Mouse (Mus musculus) cerebellum, adult 18-20 months (tissue): ENCODE data around the gene Haus6.
A peak's percentile ranks its signal among the peaks of the same experiment; 100 is the strongest.

ENCODE experiments used
- DNase-seq, 2 experiments: peaks; one replicate each; pipeline ENCODE4 v3.0.0; 2021

Gene Haus6

DNA sequence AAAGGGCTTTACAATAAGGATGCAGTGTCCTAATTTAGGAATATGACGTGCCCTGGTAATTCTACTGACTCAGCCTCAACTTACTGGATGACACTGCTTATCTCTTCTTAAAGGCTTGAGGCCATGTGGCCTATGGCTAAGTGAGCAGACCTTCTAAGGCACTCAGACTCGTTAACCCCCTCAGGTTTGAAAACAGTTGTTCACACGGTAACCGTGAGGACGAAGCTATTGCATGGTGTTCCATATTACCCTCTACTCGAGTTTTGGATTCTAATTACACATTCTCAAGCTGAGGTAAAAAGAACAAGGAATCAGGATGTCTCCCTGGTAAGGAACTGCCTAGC is 36.9 kb downstream of the Haus6 start:
- DNase-seq: peak in 1 of 2 experiments; percentile 3

DNA sequence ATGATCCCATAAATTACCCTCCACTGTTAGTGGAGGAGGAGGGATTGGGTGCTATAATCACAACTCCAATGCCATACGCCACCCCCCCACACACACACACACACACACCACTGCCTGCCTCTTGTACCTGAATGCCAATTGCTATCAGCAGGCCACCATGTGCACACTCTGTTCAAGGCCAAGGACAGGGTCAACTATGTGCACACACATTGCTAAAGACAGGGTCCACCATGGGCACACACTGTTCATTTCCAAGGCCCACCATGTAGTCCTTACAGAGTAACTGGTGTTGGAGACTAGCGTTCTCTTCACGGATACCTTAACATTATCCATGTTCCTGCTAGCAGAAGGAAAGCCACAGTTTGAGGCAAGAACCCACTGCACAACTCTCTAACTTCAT is 50.8 kb downstream of the Haus6 start:
- no peak for DNase-seq

DNA sequence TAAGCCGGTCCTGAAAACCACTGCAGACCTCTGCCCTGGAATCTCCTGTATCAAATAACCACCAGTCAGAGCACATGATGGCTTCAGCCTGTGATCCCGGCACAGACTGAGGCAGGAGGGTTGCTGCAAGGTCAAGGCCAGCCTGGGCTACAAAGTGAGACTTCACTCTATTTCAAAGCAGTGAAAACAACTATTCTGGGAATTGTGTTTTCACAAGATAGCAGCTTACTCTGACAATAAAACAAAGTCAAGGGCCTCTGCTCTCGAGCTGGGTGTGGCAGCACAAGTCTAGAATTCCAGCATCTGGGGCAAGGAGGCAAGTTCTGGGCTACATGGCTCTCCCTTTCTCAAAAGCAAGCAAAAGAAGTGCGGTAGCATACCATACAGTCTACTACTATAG is 52.8 kb downstream of the Haus6 start:
- DNase-seq: no peak

DNA sequence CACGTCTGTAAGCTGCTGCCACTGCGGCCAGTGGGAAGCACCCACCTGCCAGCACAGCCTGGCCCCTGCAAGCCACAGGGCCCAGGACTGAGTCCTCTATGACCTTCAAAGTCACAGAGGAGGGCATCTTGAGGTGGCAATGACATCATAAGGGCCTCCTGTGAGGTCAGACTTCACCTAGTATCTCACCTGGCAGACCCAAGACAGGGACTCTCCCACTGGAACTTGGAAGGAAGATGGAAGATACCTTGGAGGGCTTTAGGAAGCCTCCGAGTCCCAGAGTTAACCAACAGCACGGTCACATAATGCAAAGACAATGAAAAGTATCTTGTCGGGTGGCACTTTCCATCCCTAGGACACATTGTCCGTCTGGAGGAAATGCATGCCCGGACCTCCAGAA is 53.6 kb downstream of the Haus6 start, which contains the start of gene Saxo1:
Gene Saxo1, minus strand, starts transcription at position 101 of the 400 bp plus-strand sequence.
- no peak for DNase-seq

DNA sequence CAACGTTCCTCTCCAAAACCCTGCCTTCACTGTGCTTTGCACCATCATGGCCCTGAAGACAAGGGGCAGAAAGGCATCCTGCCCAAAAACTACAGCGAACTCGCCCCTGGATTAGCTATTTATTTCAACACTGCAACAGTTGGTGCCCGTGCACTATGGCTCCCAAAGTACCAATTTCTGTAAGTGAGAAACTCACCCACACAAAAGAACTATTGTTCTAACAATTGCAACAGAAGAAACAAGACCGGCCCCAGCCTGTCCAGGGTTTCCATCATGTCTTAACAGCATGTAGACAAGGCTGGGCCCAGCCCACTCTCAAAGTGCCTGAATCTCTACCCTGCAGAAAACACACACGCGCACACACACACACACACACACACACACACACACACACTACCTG is 54.5 kb downstream of the Haus6 start:
- DNase-seq: no peak

DNA sequence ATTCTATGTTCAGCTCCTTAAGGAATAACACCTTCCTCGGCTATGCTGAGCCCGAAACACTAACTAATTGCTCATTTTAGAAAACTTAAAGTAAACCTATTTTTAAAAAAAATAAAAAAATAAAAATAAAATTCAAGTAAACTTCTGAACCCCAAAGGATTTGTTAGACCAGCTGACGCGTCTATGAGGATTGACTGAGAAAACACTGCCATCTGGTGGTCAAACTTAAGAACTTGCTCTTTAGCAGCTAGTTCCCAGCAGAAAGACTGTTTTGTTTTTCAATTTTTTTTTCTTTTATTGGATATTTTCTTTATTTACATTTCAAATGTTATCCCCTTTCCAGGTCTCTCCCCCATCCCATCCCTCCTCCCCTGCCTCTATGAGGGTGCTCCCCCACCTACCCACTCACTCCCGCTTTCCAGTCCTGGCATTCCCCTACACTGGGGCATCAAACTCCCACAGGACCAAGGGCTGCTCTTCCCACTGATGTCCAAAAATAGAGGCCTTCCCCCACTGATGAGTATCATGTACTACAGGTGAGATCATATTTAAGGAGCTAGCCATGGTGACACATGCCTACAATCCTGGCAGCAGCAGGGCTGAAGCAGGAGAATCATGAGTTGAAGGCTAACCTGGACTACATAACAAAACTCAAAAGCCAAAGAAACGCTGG is 56.7 kb downstream of the Haus6 start:
- peak in 1 of 2 experiments; percentile 28 for DNase-seq

DNA sequence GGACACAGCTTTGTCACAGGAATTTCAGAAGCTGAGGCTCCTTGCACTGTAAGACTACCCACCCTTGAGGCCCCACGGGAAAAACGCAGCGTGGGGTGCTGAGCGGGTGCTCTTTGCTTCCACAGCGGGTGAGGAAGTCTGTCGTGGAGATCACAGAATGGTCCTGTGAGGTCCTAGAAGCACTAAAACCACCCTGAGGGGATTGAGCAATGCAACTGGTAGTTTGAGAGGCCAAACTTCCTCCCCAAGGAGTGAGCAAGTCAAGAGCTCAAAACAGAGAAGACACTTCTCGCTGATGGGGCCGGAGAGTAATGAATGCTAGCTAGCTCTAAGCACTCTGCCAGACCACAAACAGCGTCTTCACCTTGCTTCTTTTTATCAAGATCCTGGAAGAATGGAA is 63.5 kb downstream of the Haus6 start:
- DNase-seq: no peak

DNA sequence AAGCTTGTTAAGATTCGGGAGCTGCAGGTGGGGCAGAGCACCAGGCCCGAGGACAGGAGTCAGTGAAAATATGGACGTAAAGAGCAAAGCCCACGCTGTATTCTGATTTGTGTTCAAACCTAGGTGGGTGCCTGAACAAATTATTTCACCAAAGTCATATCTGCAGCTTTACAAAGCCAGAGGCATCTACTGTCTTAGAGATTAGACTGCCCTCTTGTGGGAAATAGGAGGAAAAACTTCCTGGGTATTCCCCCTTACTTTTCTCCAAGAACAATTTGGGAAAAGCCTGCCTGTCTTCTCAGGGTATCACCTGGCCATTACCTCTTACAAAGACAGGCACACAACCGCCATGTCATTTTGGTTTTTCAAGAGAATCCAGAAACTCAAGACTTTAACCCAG is 66.2 kb downstream of the Haus6 start:
- DNase-seq: no peak

DNA sequence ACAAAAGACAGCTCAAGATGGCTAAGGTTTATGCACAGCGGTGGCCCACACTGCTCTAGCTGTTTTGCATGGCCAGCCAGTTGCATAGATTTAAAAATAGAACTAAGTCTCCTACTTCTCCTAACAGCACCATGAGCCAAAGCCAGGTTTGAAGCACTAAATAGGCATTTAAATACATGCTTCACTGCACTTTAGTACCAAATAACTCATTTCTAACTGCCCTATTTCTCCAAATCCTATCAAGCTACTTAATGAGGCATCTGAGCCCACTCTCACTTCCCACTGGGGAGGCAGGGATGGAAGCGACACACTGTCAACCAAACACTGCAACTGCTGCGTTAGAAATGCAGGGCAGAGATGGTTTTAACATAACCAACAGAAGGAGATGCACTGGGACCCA is 67.9 kb downstream of the Haus6 start:
- DNase-seq: no peak

DNA sequence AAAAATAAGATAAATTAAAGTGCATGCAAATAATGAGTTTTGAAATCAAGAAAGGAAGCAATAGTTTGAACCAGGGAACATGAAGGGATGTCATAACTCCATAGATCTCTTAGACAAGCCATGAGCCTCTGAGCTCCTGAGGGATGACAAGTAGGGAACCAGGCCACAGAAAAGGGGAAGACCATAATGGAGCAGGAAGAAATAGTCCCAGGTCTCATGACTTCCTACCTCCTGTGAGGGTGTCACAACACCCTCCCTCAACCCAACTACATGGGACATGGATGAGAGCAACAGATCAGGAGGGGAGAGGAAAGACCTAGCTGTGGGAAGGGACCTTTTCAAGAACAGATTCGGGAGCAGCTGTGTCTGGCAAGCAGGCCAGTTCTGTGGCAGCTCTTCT is 70.3 kb downstream of the Haus6 start:
- no peak for DNase-seq

DNA sequence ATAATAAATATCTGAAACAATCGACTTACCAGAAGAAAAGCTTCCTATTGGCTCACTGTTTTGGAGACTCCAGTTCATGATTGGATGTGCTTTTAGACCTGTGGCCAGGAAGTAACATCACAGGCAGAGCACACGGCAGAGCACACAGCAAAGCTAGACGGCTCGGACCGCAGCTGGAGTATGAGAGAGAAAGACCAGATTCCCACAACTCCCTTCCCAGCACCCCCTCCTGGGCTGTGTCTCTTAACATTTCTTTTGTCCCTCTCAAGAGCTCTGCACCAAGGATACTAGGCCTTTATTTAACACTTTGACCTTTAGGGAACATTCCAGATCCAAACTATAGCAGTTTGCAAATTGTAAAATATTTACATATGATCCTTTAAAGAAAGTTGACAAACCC is 72.9 kb downstream of the Haus6 start:
- no peak for DNase-seq

DNA sequence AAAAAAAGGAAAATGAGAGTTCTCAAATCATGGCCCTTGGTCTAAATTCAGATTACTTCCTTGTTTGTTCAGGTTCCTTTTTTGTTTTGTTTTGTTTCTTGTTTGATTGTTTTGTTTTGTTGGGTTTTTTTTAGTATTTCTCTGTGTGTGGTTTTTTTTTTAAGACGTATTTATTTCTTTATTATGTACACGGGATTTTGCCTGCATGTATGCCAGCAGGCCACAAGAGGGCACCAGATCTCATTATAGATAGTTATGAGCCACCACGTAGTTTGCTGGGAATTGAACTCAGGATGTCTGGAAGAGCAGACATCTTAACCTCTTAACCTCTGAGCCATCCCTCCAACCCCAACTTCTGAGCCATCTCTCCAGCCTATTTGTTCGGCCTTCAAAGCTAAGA is 73.9 kb downstream of the Haus6 start:
- DNase-seq: peak; percentile 22 to 35

DNA sequence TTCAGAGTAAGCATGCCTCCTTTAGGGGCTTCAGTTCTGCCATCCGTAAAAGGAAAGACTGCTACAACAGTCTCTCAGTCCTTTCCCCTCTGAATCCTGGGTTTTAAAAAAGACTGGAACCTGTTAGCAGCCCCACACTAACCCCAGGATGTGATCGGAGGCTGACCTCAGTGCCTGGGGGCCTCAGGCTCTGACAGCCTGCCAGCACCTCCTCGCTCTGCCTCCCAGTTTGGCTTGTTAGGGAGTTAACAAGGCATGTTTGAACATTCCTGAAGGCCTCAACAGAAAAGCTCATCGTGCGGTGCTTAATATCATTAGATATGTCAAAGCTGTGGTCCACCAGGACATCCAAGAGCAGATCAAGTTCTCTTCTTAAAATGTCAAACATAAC is 77.8 kb downstream of the Haus6 start:
- DNase-seq: no peak

DNA sequence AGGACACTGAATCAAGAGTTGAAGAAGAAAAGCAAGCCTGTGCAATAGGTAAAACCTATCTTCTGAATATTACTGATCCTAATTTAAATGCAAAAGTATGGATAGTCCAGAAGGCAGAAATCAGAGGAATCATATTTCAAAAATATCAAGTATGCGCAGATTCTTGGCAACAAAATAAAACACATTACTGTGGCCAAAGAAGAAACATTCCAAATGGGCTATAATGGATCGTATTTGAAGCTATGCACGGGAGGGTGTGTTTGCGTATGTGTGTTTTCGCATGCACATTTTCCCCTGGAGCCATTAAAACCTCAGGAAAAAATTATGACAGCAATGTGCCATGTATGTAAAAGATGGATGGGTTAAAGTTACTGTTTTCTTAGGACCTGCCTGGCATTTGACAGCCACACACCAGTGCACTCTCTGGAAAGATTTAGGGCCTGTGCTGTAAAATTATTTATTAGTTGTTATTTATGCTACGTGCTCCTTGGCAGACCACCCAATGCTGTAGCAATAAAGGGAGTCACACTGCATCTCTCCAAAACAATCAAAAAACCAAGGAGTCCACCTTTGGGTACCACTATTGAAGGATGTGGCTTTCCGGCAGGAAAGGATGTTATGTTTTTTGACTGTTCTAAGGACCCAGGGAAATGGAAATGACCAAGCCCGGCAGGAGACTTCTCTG is 78.3 kb downstream of the Haus6 start:
- DNase-seq: no peak

DNA sequence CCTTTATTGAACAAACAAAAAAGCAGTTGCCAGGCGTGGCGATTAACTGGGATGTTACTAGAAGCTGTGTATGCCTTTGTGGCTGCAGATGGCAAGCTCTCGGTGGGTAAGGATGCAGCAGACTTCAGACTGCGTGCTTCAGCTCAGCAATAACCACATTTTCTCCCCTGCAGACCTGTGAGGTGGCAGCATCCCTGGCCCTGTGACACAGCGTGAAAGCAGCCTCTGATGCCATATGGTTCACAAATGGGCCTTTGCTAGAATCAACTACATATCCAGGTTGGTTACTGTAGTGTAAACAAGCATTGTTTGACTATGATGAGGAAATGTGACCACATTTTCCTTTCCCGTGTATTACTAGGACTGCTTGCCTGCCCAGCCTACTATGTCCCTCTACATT is 82.7 kb downstream of the Haus6 start:
- DNase-seq: peak; percentile 52 to 59
